Mouse (Mus musculus): Measurements from ENCODE around the gene Add2. TPM values are rescaled to one million over a fixed set of nuclear protein-coding genes. Genes with fewer than 3 reads are reported as not detected.

Add2 gene
- 1 to 10 TPM; 2.9 to 3.7 TPM for polyA plus RNA-seq (2012; fragmentation: generic; extraction: Trizol)

DNA sequence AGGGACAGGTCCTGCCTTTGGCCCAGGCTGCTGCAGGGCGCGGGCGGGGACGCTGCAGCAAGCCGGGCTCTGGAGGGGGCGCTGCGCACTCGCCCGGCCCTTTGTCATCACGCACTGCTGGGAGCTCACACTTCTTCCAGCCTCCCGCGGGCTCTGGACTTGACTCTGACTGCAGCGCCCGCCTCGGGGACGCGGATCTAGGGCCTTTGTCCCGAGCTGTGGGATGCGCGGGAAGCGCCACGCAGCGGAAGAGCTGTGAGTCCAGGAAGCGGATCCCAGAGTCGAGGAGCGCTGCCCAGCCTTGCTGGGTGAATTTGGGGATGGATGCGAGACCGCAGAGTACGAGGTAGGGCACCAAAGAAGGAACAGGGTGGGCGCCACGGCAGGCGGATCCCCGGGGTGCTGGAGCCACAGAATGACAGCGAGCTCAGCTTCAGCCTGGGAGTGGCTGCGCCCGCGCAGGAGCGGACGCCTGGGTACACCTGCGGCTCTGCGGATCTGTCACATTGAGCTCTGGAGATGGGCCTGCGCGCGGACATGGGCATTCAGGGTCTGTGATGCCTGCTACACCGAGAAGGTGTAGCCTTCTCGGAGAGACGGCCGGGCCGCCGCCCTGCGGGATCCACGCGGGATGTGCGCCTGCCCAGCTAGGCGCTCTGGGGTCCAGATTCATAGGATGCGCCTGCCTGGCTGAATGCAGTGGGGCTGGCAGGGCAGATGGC lies at the start of gene Add2:
Gene Add2, plus strand, starts transcription at position 81 of the 722 bp plus-strand sequence.

DNA sequence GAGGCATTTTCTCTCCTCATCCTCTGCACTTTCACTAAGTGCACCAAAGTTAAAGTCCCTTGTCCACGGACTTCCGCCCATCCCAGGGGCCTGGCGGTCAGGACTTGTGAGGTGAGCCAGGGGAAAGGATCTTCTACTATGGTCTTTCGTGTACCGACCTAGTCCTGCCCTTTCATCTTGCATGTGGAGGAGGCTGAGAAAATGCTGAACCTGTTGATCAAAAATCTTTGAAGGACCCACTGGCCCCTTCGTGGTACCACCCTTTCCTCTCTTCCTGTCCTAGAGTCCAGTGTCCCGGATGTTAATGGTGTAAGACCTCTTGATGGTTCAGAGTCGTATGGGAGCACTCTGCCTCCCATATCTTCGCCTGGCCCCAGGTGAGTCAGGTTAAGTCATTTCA lies 12.6 kb upstream of the Add2 start, which contains the start of gene Figla:
Gene Figla, plus strand, starts transcription at position 301 of the 400 bp plus-strand sequence.

Other genes starting within 250 kb of the Add2 start
- gene Nat8f6, start 207.7 kb upstream of the Add2 start, polyA plus RNA-seq (2012; fragmentation: generic; extraction: Trizol), result under 1 TPM in 1 of 2 experiments, not detected in 1; 0.15 TPM
- gene Nat8f5, start 207.7 kb upstream of the Add2 start, polyA plus RNA-seq (2012; fragmentation: generic; extraction: Trizol), result under 1 TPM in 1 of 2 experiments, not detected in 1; 0.09 TPM
- gene Nat8, start 196.6 kb upstream of the Add2 start, polyA plus RNA-seq (2012; fragmentation: generic; extraction: Trizol), result under 1 TPM in 1 of 2 experiments, not detected in 1; 0.68 TPM
- not detected for gene Nat8f2, start 159.5 kb upstream of the Add2 start, polyA plus RNA-seq (2012; fragmentation: generic; extraction: Trizol)
- gene Nat8f4, start 123.8 kb upstream of the Add2 start, polyA plus RNA-seq (2012; fragmentation: generic; extraction: Trizol), result 1 to 10 TPM in 1 of 2 experiments, under 1 TPM in 1; 0.04 to 1.3 TPM
- gene Tprkb, start 116.8 kb upstream of the Add2 start, polyA plus RNA-seq (2012; fragmentation: generic; extraction: Trizol), result 10 to 100 TPM in 1 of 2 experiments, 1 to 10 TPM in 1; 4.5 to 30.4 TPM
- gene Nat8f1, start 113.0 kb upstream of the Add2 start, polyA plus RNA-seq (2012; fragmentation: generic; extraction: Trizol), result 10 to 100 TPM in 1 of 2 experiments, 1 to 10 TPM in 1; 1.3 to 15.0 TPM
- gene Dusp11, start 67.0 kb upstream of the Add2 start, polyA plus RNA-seq (2012; fragmentation: generic; extraction: Trizol), result 10 to 100 TPM in 1 of 2 experiments, 1 to 10 TPM in 1; 4.2 to 13.4 TPM
- gene Figla, start 12.5 kb upstream of the Add2 start, polyA plus RNA-seq (2012; fragmentation: generic; extraction: Trizol), result not detected
- 1 to 10 TPM in 1 of 2 experiments, under 1 TPM in 1; 0.44 to 1.0 TPM for gene Tgfa, start 166.5 kb downstream of the Add2 start, polyA plus RNA-seq (2012; fragmentation: generic; extraction: Trizol)